In the genomic region with DNA sequence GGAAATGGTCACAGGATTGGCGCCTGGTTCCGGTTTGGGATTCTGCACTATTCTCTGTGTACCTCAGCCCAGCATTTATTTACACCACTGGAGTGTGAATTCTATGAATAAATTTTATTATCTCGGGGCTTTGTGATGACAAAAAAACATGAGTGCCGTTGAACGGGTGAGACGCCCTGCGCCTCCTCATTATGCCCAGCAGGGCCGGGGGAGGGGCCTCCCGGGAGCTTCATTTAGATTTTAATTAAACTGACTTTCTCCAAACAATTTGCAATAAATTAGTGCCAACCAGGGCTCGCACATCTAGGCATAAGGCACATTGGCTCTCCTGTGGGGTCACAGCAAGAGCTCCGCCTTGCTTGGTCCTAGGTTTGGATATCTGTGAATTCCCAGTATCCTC, we compare ENCODE assay signal across 24 mouse cellular contexts.
A peak's percentile ranks its signal among the peaks of the same experiment; 100 is the strongest.
DNase-seq lines count a peak whose midpoint lies in the region; ATAC-seq and TF ChIP-seq lines count a peak whose summit lies in the region.
"Had no signal": no experiment of that assay in that cellular context is flagged by ENCODE, and none has a peak within 500 bp of the region (broad histone marks: within the 10 kb centered on the region; RNA-seq: fewer than 3 reads in every experiment).

No protein-coding gene starts in this region.

- peak; percentile 34 for DNase-seq in kidney, adult 2 months
- DNase-seq in kidney, postnatal 36 days: no peak
- no peak for DNase-seq in midbrain, embryonic 11.5 days (ENCODE audit: low spot score, missing footprints)
- DNase-seq in forebrain, embryonic 14.5 days (ENCODE audit: low spot score): peak; percentile 58
- no peak for DNase-seq in urinary bladder, postnatal 14 days (ENCODE audit: low spot score)
- DNase-seq: adrenal gland, adult 8-10 months; B cell, adult 2 months; cerebellum, adult 18-20 months; gastrocnemius, adult 2 months; heart, postnatal 4 days; layer of hippocampus, postnatal 36 days; lung, adult 2 months; lung, postnatal 14 days; retina, postnatal 1 day; right cerebral cortex, postnatal 25 days; spleen, adult 18-20 months had no signal

- peaks cover 7% of the 10 kb centered on the region; the same call in 1 of the 2 replicates for H3K4me1 ChIP-seq in kidney, adult 2 months (ENCODE audit: control insufficient read depth, insufficient read depth, low read length)
- H3K4me1 ChIP-seq in midbrain, embryonic 12.5 days: peaks cover 73% of the 10 kb centered on the region
- peaks cover 43% of the 10 kb centered on the region for H3K4me1 ChIP-seq in midbrain, embryonic 11.5 days (ENCODE audit: control insufficient read depth, insufficient read depth, low read length)
- H3K4me1 ChIP-seq in forebrain, embryonic 14.5 days (ENCODE audit: control insufficient read depth, insufficient read depth, low read length): peaks cover 63% of the 10 kb centered on the region
- H3K4me1 ChIP-seq in midbrain, embryonic 15.5 days: peaks cover 63% of the 10 kb centered on the region
- H3K4me1 ChIP-seq in intestine, embryonic 15.5 days (replicated peaks): peaks cover 21% of the 10 kb centered on the region
- H3K4me1 ChIP-seq: liver, embryonic 12.5 days had no signal

- no peak overlapping the region for H3K27ac ChIP-seq in kidney, adult 2 months (ENCODE audit: insufficient read depth, low read depth, low read length)
- H3K27ac ChIP-seq in midbrain, embryonic 12.5 days (replicated peaks): peak overlapping the region; percentile 35; the same call in 1 of the 2 replicates
- H3K27ac ChIP-seq in midbrain, embryonic 11.5 days (ENCODE audit: low read depth, low read length): no peak overlapping the region
- peak overlapping the region; percentile 92; the same call in 1 of the 2 replicates for H3K27ac ChIP-seq in forebrain, embryonic 14.5 days (ENCODE audit: low read depth, low read length)
- peak overlapping the region; percentile 53; the same call in 1 of the 2 replicates for H3K27ac ChIP-seq in midbrain, embryonic 15.5 days
- H3K27ac ChIP-seq in intestine, embryonic 15.5 days: no peak overlapping the region
- H3K27ac ChIP-seq: embryonic facial prominence, embryonic 12.5 days; gastrocnemius, adult 2 months; limb, embryonic 13.5 days; liver, embryonic 12.5 days had no signal

- no peak for TF ChIP-seq POLR2A in kidney, adult 2 months (IDR thresholded peaks at IDR 0.05; ENCODE audit: low read depth, low read length)

- no peaks in the 10 kb centered on the region for H3K27me3 ChIP-seq in kidney, adult 2 months (replicated peaks; ENCODE audit: control insufficient read depth, insufficient read depth, low read length)
- peaks cover 7% of the 10 kb centered on the region for H3K27me3 ChIP-seq in midbrain, embryonic 12.5 days
- peaks cover 2% of the 10 kb centered on the region; the same call in 1 of the 2 replicates for H3K27me3 ChIP-seq in midbrain, embryonic 11.5 days (ENCODE audit: control insufficient read depth, insufficient read depth, low read length)
- no peaks in the 10 kb centered on the region for H3K27me3 ChIP-seq in forebrain, embryonic 14.5 days (replicated peaks; ENCODE audit: control insufficient read depth, insufficient read depth, low read length)
- no peaks in the 10 kb centered on the region for H3K27me3 ChIP-seq in midbrain, embryonic 15.5 days (replicated peaks)
- H3K27me3 ChIP-seq in intestine, embryonic 15.5 days (replicated peaks): no peaks in the 10 kb centered on the region
- H3K27me3 ChIP-seq: embryonic facial prominence, embryonic 12.5 days had no signal

- no peak overlapping the region for H3K4me2 ChIP-seq in midbrain, embryonic 12.5 days (replicated peaks)
- H3K4me2 ChIP-seq in midbrain, embryonic 11.5 days: no peak overlapping the region
- H3K4me2 ChIP-seq in forebrain, embryonic 14.5 days (ENCODE audit: low read length): 0 out of 2 replicates have a peak overlapping the region, but pooled peaks have one; percentile 15
- H3K4me2 ChIP-seq in midbrain, embryonic 15.5 days: no peak overlapping the region
- no peak overlapping the region for H3K4me2 ChIP-seq in intestine, embryonic 15.5 days (replicated peaks)
- H3K4me2 ChIP-seq: embryonic facial prominence, embryonic 12.5 days; limb, embryonic 13.5 days; liver, embryonic 12.5 days had no signal

- no peaks in the 10 kb centered on the region for H3K9me3 ChIP-seq in midbrain, embryonic 12.5 days
- H3K9me3 ChIP-seq in midbrain, embryonic 11.5 days (ENCODE audit: control insufficient read depth, low read length): no peaks in the 10 kb centered on the region
- no peaks in the 10 kb centered on the region for H3K9me3 ChIP-seq in forebrain, embryonic 14.5 days (replicated peaks; ENCODE audit: control insufficient read depth, low read length)
- no peaks in the 10 kb centered on the region for H3K9me3 ChIP-seq in midbrain, embryonic 15.5 days
- H3K9me3 ChIP-seq in intestine, embryonic 15.5 days: no peaks in the 10 kb centered on the region
- H3K9me3 ChIP-seq: embryonic facial prominence, embryonic 12.5 days; G1E; limb, embryonic 13.5 days; liver, embryonic 12.5 days had no signal

- whole genome bisulfite sequencing in kidney, adult 2 months: 60% methylated on average over 11 of the region's 11 CpGs
- WGBS in midbrain, embryonic 12.5 days: 49% methylated on average over 11 of the region's 11 CpGs
- 70% methylated on average over 11 of the region's 11 CpGs for WGBS in midbrain, embryonic 11.5 days
- 20% methylated on average over 11 of the region's 11 CpGs for WGBS in forebrain, embryonic 14.5 days
- 34% methylated on average over 11 of the region's 11 CpGs for whole genome bisulfite sequencing in midbrain, embryonic 15.5 days
- WGBS in intestine, embryonic 15.5 days: 79% methylated on average over 11 of the region's 11 CpGs

- TF ChIP-seq CTCF in kidney, adult 2 months (conservative IDR thresholded peaks at IDR 0.05; ENCODE audit: insufficient read depth, insufficient read length, low read depth, low read length): no peak

- no peak overlapping the region for H3K4me3 ChIP-seq in kidney, adult 2 months (ENCODE audit: insufficient read depth, low read depth, low read length)
- H3K4me3 ChIP-seq in midbrain, embryonic 12.5 days: no peak overlapping the region
- H3K4me3 ChIP-seq in midbrain, embryonic 11.5 days (ENCODE audit: low read depth, low read length): no peak overlapping the region
- H3K4me3 ChIP-seq in forebrain, embryonic 14.5 days (ENCODE audit: low read depth, low read length): no peak overlapping the region
- no peak overlapping the region for H3K4me3 ChIP-seq in midbrain, embryonic 15.5 days
- no peak overlapping the region for H3K4me3 ChIP-seq in intestine, embryonic 15.5 days (replicated peaks)
- H3K4me3 ChIP-seq: embryonic facial prominence, embryonic 12.5 days; gastrocnemius, adult 2 months; limb, embryonic 13.5 days; liver, embryonic 12.5 days had no signal

- no peak overlapping the region for H3K9ac ChIP-seq in midbrain, embryonic 12.5 days (replicated peaks)
- H3K9ac ChIP-seq in midbrain, embryonic 11.5 days (ENCODE audit: low read length): no peak overlapping the region
- no peak overlapping the region for H3K9ac ChIP-seq in forebrain, embryonic 14.5 days (ENCODE audit: low read length)
- H3K9ac ChIP-seq in midbrain, embryonic 15.5 days: no peak overlapping the region
- H3K9ac ChIP-seq in intestine, embryonic 15.5 days: no peak overlapping the region
- H3K9ac ChIP-seq: embryonic facial prominence, embryonic 12.5 days; limb, embryonic 13.5 days; liver, embryonic 12.5 days had no signal

- ATAC-seq in midbrain, embryonic 12.5 days (ENCODE audit: low FRiP score, low read depth): no peak
- no peak for ATAC-seq in midbrain, embryonic 11.5 days (ENCODE audit: low FRiP score)
- ATAC-seq in forebrain, embryonic 14.5 days: no peak
- no peak for ATAC-seq in midbrain, embryonic 15.5 days (replicated peaks)
- ATAC-seq in intestine, embryonic 15.5 days: no peak
- ATAC-seq: intestine, embryonic 16.5 days; liver, embryonic 12.5 days had no signal

- H3K36me3 ChIP-seq in kidney, adult 2 months (ENCODE audit: control insufficient read depth, insufficient read depth, low read length): no peaks in the 10 kb centered on the region
- H3K36me3 ChIP-seq in midbrain, embryonic 12.5 days: no peaks in the 10 kb centered on the region
- H3K36me3 ChIP-seq in midbrain, embryonic 11.5 days (ENCODE audit: control insufficient read depth, insufficient read depth, low read length): no peaks in the 10 kb centered on the region
- H3K36me3 ChIP-seq in forebrain, embryonic 14.5 days (ENCODE audit: control insufficient read depth, insufficient read depth, low read length): no peaks in the 10 kb centered on the region
- no peaks in the 10 kb centered on the region for H3K36me3 ChIP-seq in midbrain, embryonic 15.5 days (replicated peaks)
- no peaks in the 10 kb centered on the region for H3K36me3 ChIP-seq in intestine, embryonic 15.5 days
- H3K36me3 ChIP-seq: embryonic facial prominence, embryonic 12.5 days; G1E; limb, embryonic 13.5 days; liver, embryonic 12.5 days had no signal

Comparison
In these comparisons a context has a peak if more than half of its experiments do, and no peak if none do; other contexts are left out.
1. DNase-seq: peak in kidney, adult 2 months (single experiment) and forebrain, embryonic 14.5 days (single experiment); none in kidney, postnatal 36 days (0 of 2), midbrain, embryonic 11.5 days (single experiment) and urinary bladder, postnatal 14 days (single experiment).
2. H3K27ac ChIP-seq: peak in midbrain, embryonic 12.5 days (single experiment), forebrain, embryonic 14.5 days (single experiment) and midbrain, embryonic 15.5 days (single experiment); none in kidney, adult 2 months (single experiment), midbrain, embryonic 11.5 days (single experiment) and intestine, embryonic 15.5 days (single experiment).